Mouse (Mus musculus) natural killer cell, adult 2 months (primary cell): ENCODE data around the gene Mapk6.
"Not testable (repeated sequence)": the region's sequence is repeated elsewhere in the genome, so short reads cannot be mapped to it uniquely, and the experiment has no call there.

Experiments
- DNase-seq, 2 experiments: peaks; one replicate each; pipeline ENCODE4 v3.0.0; 2022; ENCODE audit warnings: low spot score in 2 of 2

Mapk6 gene

GRCm38 (mm10) chr9:75382825-75383224 lies 27.0 kb downstream of the Mapk6 start:
- no peak for DNase-seq

- no peak for DNase-seq
Observed at GRCm38 (mm10) chr9:75378774-75379173, 31.0 kb downstream of the Mapk6 start.

- DNase-seq, result no peak
Observed at GRCm38 (mm10) chr9:75376428-75376827, 33.4 kb downstream of the Mapk6 start.

GRCm38 (mm10) chr9:75375606-75376005 lies 34.2 kb downstream of the Mapk6 start:
- DNase-seq, result no peak

DNA sequence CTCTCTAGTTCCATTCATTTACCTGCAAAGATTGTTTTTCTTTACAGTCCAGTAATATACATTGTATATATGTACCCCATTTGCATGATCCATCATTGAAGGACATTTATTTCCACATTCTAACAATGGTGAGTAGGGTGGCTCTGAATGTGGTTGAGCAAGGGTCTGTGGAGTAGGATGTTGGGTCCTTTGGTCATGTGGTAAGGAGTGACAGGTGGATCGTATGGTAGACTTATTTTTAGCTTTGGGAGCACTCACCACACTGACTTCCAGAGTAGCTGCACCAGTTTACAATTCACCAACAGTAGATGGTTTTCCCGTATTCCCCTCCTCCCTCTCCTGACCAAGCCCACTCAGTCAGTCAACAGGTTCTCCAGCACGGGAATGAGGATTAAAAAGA lies 41.0 kb downstream of the Mapk6 start:
- DNase-seq, result no peak

GRCm38 (mm10) chr9:75366191-75366590 lies 43.6 kb downstream of the Mapk6 start:
- DNase-seq, result no peak

DNA sequence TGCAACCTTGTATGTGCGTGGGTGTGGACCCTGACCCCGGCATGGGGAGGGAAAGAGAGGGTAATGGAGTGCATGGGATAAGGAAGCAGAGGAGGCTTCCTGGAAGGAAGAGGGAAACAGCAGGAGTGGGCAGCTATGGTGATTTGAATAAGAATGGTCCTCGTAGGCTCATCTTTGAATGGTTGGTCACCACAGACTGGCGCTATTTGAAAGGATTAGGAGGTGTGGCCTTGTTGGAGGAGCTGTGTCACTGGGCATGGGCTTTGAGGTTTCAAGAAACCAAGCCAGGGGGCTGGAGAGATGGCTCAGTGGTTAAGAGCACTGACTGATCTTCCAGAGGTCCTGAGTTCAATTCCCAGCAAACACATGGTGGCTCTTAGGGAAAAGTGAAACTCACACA lies 44.6 kb downstream of the Mapk6 start:
- DNase-seq, result no peak

- DNase-seq, result not testable (repeated sequence)
Observed at GRCm38 (mm10) chr9:75363702-75364101, 46.1 kb downstream of the Mapk6 start.

GRCm38 (mm10) chr9:75363001-75363400 lies 46.8 kb downstream of the Mapk6 start:
- peak in 1 of 2 experiments; percentile 1 for DNase-seq

DNA sequence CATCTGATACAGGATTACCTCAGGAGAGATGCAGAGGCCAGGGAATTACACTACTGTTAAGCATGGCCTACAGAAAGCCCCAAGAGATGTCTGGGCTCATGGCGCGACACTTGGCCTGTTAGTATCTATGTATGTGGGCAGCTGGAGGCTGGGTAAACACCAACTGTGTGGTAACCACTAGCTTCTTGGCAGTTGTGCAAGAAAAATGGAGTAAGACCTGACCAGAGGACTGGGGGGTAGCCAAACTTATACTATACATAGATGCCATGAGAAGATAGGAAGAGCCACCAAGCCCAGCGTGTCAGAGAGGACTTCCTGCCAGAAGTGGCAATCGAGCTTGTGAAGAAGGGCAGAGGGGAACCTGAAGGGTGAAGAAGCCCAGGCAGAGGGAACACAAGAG lies 47.6 kb downstream of the Mapk6 start:
- peak; percentile 26 to 61 for DNase-seq

GRCm38 (mm10) chr9:75361699-75362098 lies 48.1 kb downstream of the Mapk6 start:
- DNase-seq, result peak; percentile 75 to 81

- no peak for DNase-seq
Observed at GRCm38 (mm10) chr9:75357087-75357654, 52.6 kb downstream of the Mapk6 start.

GRCm38 (mm10) chr9:75355783-75356182 lies 54.0 kb downstream of the Mapk6 start:
- no peak for DNase-seq

DNA sequence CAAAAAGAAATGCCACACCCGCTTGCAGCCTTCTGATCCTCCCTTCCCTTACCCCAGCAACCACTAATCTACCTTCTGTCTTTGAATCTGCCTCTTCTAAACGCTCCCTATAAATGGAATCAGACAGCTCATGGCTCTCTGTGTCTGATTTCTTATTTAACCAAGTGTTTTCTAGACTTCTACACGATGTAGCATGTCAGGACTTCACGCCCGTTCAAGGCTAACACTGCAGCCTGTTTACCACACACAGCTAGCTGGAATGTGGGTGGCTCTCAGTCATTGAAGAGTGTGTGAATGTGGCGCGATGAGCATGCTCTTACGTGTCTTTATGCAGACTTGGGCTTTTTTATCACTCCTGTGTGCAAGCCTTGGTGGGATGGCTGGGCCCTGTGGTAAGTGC lies 56.7 kb downstream of the Mapk6 start:
- no peak for DNase-seq

DNA sequence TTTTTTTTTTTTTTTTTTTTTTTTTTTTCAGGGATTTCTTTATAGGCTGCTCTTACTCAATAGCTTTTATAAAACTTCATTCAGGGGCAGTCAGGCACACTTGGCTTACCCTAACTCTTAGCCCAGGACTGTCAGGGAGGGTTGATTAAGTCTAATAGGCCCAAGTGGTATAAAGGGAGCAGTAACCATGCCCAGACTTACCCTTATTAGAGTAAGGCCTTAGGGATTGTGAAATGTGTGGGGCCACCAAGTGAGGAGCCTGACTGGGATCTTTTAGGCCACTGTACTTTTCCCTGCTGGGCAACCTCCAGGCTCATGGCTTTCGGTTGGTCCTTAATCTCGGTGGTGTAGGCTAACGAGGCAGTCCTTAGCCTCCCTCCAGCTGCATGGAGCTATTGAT lies 61.2 kb downstream of the Mapk6 start:
- no peak for DNase-seq

DNA sequence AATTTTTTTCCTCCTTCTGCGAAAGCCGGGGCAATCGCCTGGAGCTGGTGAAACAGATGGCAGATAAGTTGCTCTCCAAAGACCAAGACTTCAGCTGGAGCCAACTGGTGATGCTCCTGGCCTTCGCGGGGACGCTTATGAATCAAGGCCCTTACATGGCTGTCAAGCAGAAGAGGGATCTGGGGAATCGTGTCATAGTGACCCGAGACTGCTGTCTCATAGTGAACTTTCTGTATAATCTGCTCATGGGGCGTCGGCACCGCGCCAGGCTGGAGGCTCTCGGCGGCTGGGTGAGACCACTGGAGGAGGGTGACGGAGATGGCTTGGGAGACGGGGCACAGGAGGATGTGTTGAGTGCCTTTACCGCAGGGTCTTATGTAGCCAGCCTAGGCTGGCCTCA lies 61.7 kb downstream of the Mapk6 start:
- DNase-seq, result no peak

- no peak for DNase-seq
Observed at GRCm38 (mm10) chr9:75347458-75347857, 62.3 kb downstream of the Mapk6 start, which contains the start of gene Bcl2l10. Gene Bcl2l10, plus strand, starts transcription at chr9:75347758.

GRCm38 (mm10) chr9:75342433-75342832 lies 67.4 kb downstream of the Mapk6 start:
- DNase-seq, result no peak

- DNase-seq, result no peak
Observed at GRCm38 (mm10) chr9:75338016-75338415, 71.8 kb downstream of the Mapk6 start.

DNA sequence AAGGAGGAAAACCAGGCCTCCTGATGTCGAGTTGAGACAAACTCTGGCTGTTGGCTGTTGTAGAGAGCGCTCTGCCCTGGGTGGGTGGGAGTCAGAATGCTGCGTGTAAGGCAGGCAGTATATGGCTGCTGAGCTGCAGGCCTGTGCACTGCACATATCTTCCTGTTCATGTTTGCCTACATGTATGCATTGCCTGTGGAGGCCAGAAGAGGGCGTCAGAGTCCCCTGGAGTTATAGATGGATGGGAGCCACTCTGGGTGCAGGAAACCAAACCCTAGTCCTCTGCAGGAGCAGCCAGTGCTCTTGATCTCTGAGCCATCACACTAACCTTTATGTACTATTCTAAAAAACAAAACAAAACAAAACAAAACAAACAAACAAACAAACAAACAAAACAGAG lies 75.4 kb downstream of the Mapk6 start:
- no peak for DNase-seq

GRCm38 (mm10) chr9:75330821-75331220 lies 79.0 kb downstream of the Mapk6 start:
- no peak for DNase-seq

GRCm38 (mm10) chr9:75328047-75328446 lies 81.8 kb downstream of the Mapk6 start:
- DNase-seq, result no peak

GRCm38 (mm10) chr9:75322099-75322885 lies 87.5 kb downstream of the Mapk6 start:
- no peak for DNase-seq
